Mouse (Mus musculus) kidney, adult 9 months (tissue): ENCODE measurements around the gene Baz1a.
"Not testable (repeated sequence)": the region's sequence is repeated elsewhere in the genome, so short reads cannot be mapped to it uniquely, and the experiment has no call there.

Experiments used
- DNase-seq: peaks from one replicate; pipeline ENCODE4 v3.0.0; 2022

The Baz1a gene

GRCm38 (mm10) chr12:54965532-54966160 lies 48.5 kb downstream of the Baz1a start:
- no peak for DNase-seq

GRCm38 (mm10) chr12:54959569-54959968 lies 54.6 kb downstream of the Baz1a start:
- DNase-seq = no peak

GRCm38 (mm10) chr12:54956974-54957373 lies 57.2 kb downstream of the Baz1a start:
- no peak for DNase-seq

- DNase-seq = no peak
Measured at GRCm38 (mm10) chr12:54956457-54956856, 57.7 kb downstream of the Baz1a start.

- no peak for DNase-seq
Measured at GRCm38 (mm10) chr12:54946116-54946515, 68.0 kb downstream of the Baz1a start.

GRCm38 (mm10) chr12:54942586-54943157 lies 71.5 kb downstream of the Baz1a start:
- DNase-seq = not testable (repeated sequence)

GRCm38 (mm10) chr12:54937581-54938343 lies 76.4 kb downstream of the Baz1a start:
- DNase-seq = not testable (repeated sequence)

GRCm38 (mm10) chr12:54910387-54910786 lies 103.8 kb downstream of the Baz1a start:
- DNase-seq = no peak

- DNase-seq = not testable (repeated sequence)
Measured at GRCm38 (mm10) chr12:54892559-54892958, 121.6 kb downstream of the Baz1a start.

- no peak for DNase-seq
Measured at GRCm38 (mm10) chr12:54890426-54890825, 123.7 kb downstream of the Baz1a start.

GRCm38 (mm10) chr12:54887580-54888127 lies 126.5 kb downstream of the Baz1a start:
- DNase-seq = no peak

- peak; percentile 75 for DNase-seq
Measured at GRCm38 (mm10) chr12:54879630-54880029, 134.5 kb downstream of the Baz1a start.

- no peak for DNase-seq
Measured at GRCm38 (mm10) chr12:54879211-54879610, 134.9 kb downstream of the Baz1a start.

- no peak for DNase-seq
Measured at GRCm38 (mm10) chr12:54877875-54878274, 136.3 kb downstream of the Baz1a start.

- no peak for DNase-seq
Measured at GRCm38 (mm10) chr12:54876879-54877278, 137.3 kb downstream of the Baz1a start.

GRCm38 (mm10) chr12:54874711-54875110 lies 139.4 kb downstream of the Baz1a start:
- DNase-seq = peak; percentile 14

- peak; percentile 81 for DNase-seq
Measured at GRCm38 (mm10) chr12:54862606-54863535, 151.3 kb downstream of the Baz1a start, which contains the start of gene Cfl2. TSS of gene Cfl2 (minus strand) at chr12:54862877.

GRCm38 (mm10) chr12:54861991-54862605 lies 152.1 kb downstream of the Baz1a start:
- DNase-seq = peak; percentile 50

GRCm38 (mm10) chr12:54859531-54859930 lies 154.6 kb downstream of the Baz1a start:
- DNase-seq = no peak

GRCm38 (mm10) chr12:54850551-54850950 lies 163.6 kb downstream of the Baz1a start:
- DNase-seq = no peak

GRCm38 (mm10) chr12:54844415-54844814 lies 169.7 kb downstream of the Baz1a start:
- no peak for DNase-seq
